Mouse (Mus musculus) megakaryocyte, embryonic 14.5 days (primary cell): ENCODE data around the gene Ssna1.

Experiments used
- FLI1 ChIP-seq: IDR thresholded peaks from 2 replicates; pipeline ENCODE4 v1.6.1; 2012; ENCODE audit warnings: low read length, inconsistent platforms, mixed read lengths
- GATA1 ChIP-seq: IDR thresholded peaks from 3 replicates; pipeline ENCODE4 v1.6.1; 2012; ENCODE audit warnings: mixed read lengths, low read length, inconsistent platforms, borderline replicate concordance

- no peak for TF ChIP-seq GATA1
- no peak for TF ChIP-seq FLI1
Measured at GRCm38 (mm10) chr2:25240723-25241437, 31.4 kb downstream of the Ssna1 start.
